Mouse (Mus musculus) duodenum, adult 2 months (tissue): Measurements from ENCODE around the gene Dync2h1. TPM values are rescaled to one million over a fixed set of nuclear protein-coding genes. Genes with fewer than 3 reads are reported as not detected.

Source experiments
- polyA plus RNA-seq: library from polyadenylated mRNA; depleted of rRNA; stranded (reverse); fragments of >200 nt; gene quantifications from 2 replicates; pipeline ENCODE4 v1.2.3, GENCODE M21; 2012; ENCODE audit warnings: low replicate concordance; rRNA removed

The Dync2h1 gene
- 0.05 and 0.27 TPM in 2 replicates for polyA plus RNA-seq

DNA sequence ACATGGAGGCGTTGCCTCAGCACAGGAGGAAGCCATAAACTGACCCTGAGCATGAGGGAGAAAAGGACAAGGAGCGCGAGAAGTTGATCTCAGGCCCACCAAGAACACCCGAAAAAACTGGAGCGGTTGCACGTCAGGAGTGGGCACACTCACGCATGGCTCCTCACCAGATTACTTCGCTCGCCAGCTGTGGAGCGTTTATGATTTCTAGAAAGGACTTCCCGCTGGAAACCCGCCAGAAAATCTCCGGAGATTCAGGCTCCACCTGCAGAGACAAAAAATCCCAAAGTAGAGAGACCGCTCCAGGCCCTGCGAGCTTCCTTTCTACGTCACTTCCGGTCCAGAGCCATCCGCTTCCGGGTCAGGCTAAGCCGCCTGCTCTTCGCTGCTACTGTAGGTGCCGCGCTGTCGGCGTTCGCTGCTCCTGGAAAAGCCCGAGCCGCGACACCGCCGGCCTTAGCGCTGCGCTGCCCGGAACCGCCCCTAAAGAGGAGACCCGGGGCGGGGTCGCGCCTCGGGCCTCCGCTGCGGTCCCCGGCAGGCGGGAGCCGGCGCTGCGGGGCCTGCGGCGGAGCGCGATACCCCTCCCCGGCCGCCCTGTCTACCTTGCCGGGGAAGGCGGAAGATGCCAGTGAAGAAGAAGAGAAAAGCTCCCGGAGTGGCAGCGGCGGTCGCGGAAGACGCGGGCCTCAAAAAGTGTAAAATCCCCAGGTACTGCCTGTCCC lies at the start of gene Dync2h1, which contains the start of gene Dcun1d5:
TSS of gene Dync2h1 (minus strand) at position 275 of the 725 bp plus-strand sequence.
TSS of gene Dcun1d5 (plus strand) at position 349 of the 725 bp plus-strand sequence.

Other genes with a start within 250 kb of the Dync2h1 start
- gene Dcun1d5, start 74 bp upstream of the Dync2h1 start, polyA plus RNA-seq: 22.6 and 35.3 TPM in 2 replicates
- gene Mmp13, start 88.1 kb upstream of the Dync2h1 start, polyA plus RNA-seq: 0.08 and 0.17 TPM in 2 replicates
- gene Mmp12, start 159.9 kb upstream of the Dync2h1 start, polyA plus RNA-seq: 0.20 TPM in 1 of 2 replicates, not detected in the other
- gene Mmp1b, start 203.6 kb upstream of the Dync2h1 start, polyA plus RNA-seq: not detected in 2 replicates